Comparison of ENCODE assay signal across 8 mouse cellular contexts in the genomic region with DNA sequence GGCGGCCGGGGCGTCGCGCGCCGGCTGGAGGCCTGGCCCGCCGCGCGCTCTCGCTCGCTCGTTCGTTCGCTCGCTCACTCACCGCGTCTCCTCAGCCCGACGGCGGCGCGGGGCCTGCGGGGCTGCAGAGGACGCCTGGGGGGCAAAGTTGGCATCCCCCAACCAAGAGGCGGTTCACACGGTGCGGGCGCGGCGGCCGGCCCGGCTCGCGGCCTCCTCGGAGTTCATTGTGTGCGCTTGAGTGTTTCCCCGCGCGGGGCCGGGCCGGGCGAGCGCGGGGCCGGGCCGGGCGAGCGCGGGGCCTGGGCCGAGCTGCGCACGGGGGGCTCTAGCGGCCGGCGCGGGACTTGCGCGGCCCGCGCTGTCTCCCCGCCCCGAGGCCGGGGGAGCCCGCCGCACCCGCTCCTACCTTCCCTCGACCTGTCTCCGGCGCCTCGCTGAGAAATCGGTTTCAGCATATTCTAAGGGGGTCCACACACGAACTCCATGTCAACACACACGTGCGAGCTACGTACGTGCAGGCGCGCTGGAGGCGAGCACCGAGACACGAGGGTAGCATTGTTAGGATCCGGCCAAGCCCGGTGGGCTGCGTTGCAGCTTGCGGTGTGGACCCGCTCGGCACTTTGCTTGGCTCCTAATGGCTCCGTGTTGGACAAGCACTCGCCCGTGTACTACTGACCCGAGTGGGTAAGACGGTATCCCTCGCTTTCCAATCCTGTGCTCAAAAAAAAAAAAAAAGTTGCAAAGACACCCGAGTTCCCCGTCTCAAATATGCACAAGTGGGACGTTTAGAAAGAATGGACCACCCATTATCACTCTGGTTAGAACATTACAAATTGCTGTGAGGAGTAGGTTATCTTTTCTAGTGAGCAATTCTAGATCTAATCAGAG. TPM values are rescaled to one million over a fixed set of nuclear protein-coding genes. Genes with fewer than 3 reads are reported as not detected.
DNase-seq lines count a peak whose midpoint lies in the region; ATAC-seq lines count a peak whose summit lies in the region.

TSS of gene Zmynd11 (minus strand) at position 685 of the 891 bp plus-strand sequence.

- no peaks in the 10 kb centered on the region for H3K9me3 ChIP-seq in hindbrain, embryonic 11.5 days (ENCODE audit: control insufficient read depth, low read length)

- no peaks in the 10 kb centered on the region for H3K4me1 ChIP-seq in hindbrain, embryonic 11.5 days (replicated peaks; ENCODE audit: control insufficient read depth, insufficient read depth, low read length)

- H3K27me3 ChIP-seq in hindbrain, embryonic 11.5 days (ENCODE audit: control insufficient read depth, insufficient read depth, low read length), result no peaks in the 10 kb centered on the region

- under 1% methylated on average over 88 of the region's 98 CpGs for WGBS in hindbrain, embryonic 11.5 days

- ATAC-seq in hindbrain, embryonic 11.5 days (ENCODE audit: low FRiP score), result peak; percentile 85

- no peaks in the 10 kb centered on the region for H3K36me3 ChIP-seq in hindbrain, embryonic 11.5 days (ENCODE audit: control insufficient read depth, insufficient read depth, low read length)

- peak within 1 kb of the TSS; percentile 100 for H3K9ac ChIP-seq in hindbrain, embryonic 11.5 days (ENCODE audit: low read depth, low read length)

- H3K4me3 ChIP-seq in hindbrain, embryonic 11.5 days (ENCODE audit: low read depth, low read length), result peak within 1 kb of the TSS; percentile 89

- peak within 1 kb of the TSS; percentile 99 for H3K27ac ChIP-seq in hindbrain, embryonic 11.5 days (ENCODE audit: low read depth, low read length)

- peak within 1 kb of the TSS; percentile 63 for H3K4me2 ChIP-seq in hindbrain, embryonic 11.5 days (replicated peaks; ENCODE audit: low read depth, low read length)

- peak; percentile 83 for DNase-seq in Muller cell, postnatal 12 days (ENCODE audit: inconsistent ontology term)
- DNase-seq in cerebellum, adult 9-10 months, result peak; percentile 59
- peak; percentile 40 to 53 for DNase-seq in frontal cortex, postnatal 14 days (ENCODE audit: low spot score in 2 of 2)
- peak; percentile 81 for DNase-seq in hindbrain, embryonic 11.5 days (ENCODE audit: low spot score)
- DNase-seq in layer of hippocampus, postnatal 14 days (ENCODE audit: low spot score in 2 of 2), result peak; percentile 42 to 66
- DNase-seq in lung, postnatal 25 days (ENCODE audit: low spot score), result peak; percentile 28
- peak; percentile 56 for DNase-seq in ovary, postnatal 36 days (ENCODE audit: low spot score)
- peak; percentile 71 for DNase-seq in thymus, postnatal 25 days

RNA-seq across cellular contexts. Expression of gene Zmynd11, which starts in this region (rescaled TPM):
- 139 and 148 TPM in 2 replicates for polyA plus RNA-seq in hindbrain, embryonic 11.5 days (2014; fragmentation: Nextera tagmentation; extraction: Ambion mirVana)
- 100 to 1,000 TPM; 237 to 247 TPM for total RNA-seq in layer of hippocampus, postnatal 14 days (2021)

Comparison
In these comparisons a context has a peak if more than half of its experiments do, and no peak if none do; other contexts are left out.
1. Peak in every context shown above with its lines: DNase-seq, ATAC-seq, H3K4me3 ChIP-seq and H3K27ac ChIP-seq.
2. DNase-seq: peak in every context shown above with its lines; median percentile 83 in Muller cell, postnatal 12 days; 81 in hindbrain, embryonic 11.5 days; 71 in thymus, postnatal 25 days; 59 in cerebellum, adult 9-10 months; 56 in ovary, postnatal 36 days; 54 in layer of hippocampus, postnatal 14 days; 46 in frontal cortex, postnatal 14 days; 28 in lung, postnatal 25 days.